In the genomic region with DNA sequence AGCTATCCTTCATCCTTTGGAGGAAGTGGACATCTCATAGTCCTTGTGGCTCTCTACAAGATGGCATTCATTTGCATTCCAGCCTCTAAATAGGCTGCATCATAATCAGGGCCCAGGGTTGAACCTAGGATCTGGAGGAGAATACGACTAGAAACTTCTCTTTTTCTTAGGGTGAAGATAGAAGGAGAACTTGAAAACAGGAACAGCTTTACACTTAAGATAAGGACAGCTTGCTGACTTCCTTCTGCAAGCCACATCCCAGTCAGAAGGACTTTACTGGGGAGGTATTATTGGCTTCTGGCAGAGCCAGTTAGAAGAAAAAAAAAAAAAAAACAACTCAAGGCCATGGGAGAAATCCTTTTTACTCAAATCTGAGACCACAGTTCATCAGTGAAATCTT, we compare ENCODE assay signal across 29 mouse cellular contexts.
DNase-seq lines count a peak whose midpoint lies in the region; ATAC-seq and TF ChIP-seq lines count a peak whose summit lies in the region.
"Had no signal": no experiment of that assay in that cellular context is flagged by ENCODE, and none has a peak within 500 bp of the region (broad histone marks: within the 10 kb centered on the region; RNA-seq: fewer than 3 reads in every experiment).

No protein-coding gene starts in this region.

- peaks cover 7% of the 10 kb centered on the region; the same call in 1 of the 2 replicates for H3K4me1 ChIP-seq in embryonic facial prominence, embryonic 15.5 days
- H3K4me1 ChIP-seq in embryonic facial prominence, embryonic 10.5 days: peaks cover 8% of the 10 kb centered on the region
- H3K4me1 ChIP-seq in G1E (ENCODE audit: insufficient read depth, low read depth, low read length): peaks cover 12% of the 10 kb centered on the region
- H3K4me1 ChIP-seq: heart, embryonic 15.5 days; kidney, embryonic 15.5 days; neural tube, embryonic 13.5 days had no signal

- no peak for TF ChIP-seq CTCF in layer of hippocampus, adult 2 months (conservative IDR thresholded peaks at IDR 0.05)
- no peak for TF ChIP-seq CTCF in G1E (IDR thresholded peaks at IDR 0.05; ENCODE audit: low read depth, low read length)

- no peak overlapping the region for H3K4me3 ChIP-seq in embryonic facial prominence, embryonic 15.5 days (replicated peaks)
- H3K4me3 ChIP-seq in embryonic facial prominence, embryonic 10.5 days: no peak overlapping the region
- H3K4me3 ChIP-seq in layer of hippocampus, adult 2 months: no peak overlapping the region
- H3K4me3 ChIP-seq in G1E (ENCODE audit: low read depth, low read length): no peak overlapping the region
- H3K4me3 ChIP-seq: embryonic facial prominence, embryonic 13.5 days; heart, embryonic 15.5 days; kidney, embryonic 15.5 days; midbrain, embryonic 10.5 days; myocyte; neural tube, embryonic 13.5 days had no signal

- H3K9me3 ChIP-seq in embryonic facial prominence, embryonic 15.5 days (replicated peaks): no peaks in the 10 kb centered on the region
- no peaks in the 10 kb centered on the region for H3K9me3 ChIP-seq in embryonic facial prominence, embryonic 10.5 days
- H3K9me3 ChIP-seq in G1E (replicated peaks): no peaks in the 10 kb centered on the region
- H3K9me3 ChIP-seq: embryonic facial prominence, embryonic 13.5 days; heart, embryonic 15.5 days; kidney, embryonic 15.5 days; midbrain, embryonic 10.5 days; neural tube, embryonic 13.5 days had no signal

- H3K4me2 ChIP-seq in embryonic facial prominence, embryonic 15.5 days (replicated peaks): no peak overlapping the region
- H3K4me2 ChIP-seq: embryonic facial prominence, embryonic 13.5 days; heart, embryonic 15.5 days; kidney, embryonic 15.5 days; lung, embryonic 14.5 days; neural tube, embryonic 13.5 days had no signal

- ATAC-seq in embryonic facial prominence, embryonic 15.5 days (ENCODE audit: insufficient number of reproducible peaks, low FRiP score, low TSS enrichment, low read depth): no peak
- peak; percentile 81 for ATAC-seq in G1E (ENCODE audit: extremely low read depth, insufficient number of reproducible peaks, low FRiP score, poor library complexity, severe bottlenecking)
- peak; percentile 94 to 95 for ATAC-seq in hematopoietic stem cell, adult 5-6 weeks (replicated peaks in 1 of 2; ENCODE audit: insufficient read depth in 1 of 2, low FRiP score in 2 of 2, low TSS enrichment in 1 of 2, low read depth in 1 of 2, poor library complexity in 2 of 2, severe bottlenecking in 2 of 2)
- ATAC-seq in CD4-positive, CD25-positive, alpha-beta regulatory T cell, adult 4 months: no peak
- ATAC-seq: forebrain, embryonic 14.5 days; hindbrain, postnatal 0 days; midbrain, embryonic 16.5 days had no signal

- 70% methylated on average over 1 of the region's 1 CpGs for WGBS in embryonic facial prominence, embryonic 15.5 days
- 78% methylated on average over 1 of the region's 1 CpGs for WGBS in embryonic facial prominence, embryonic 10.5 days

- H3K27me3 ChIP-seq in embryonic facial prominence, embryonic 15.5 days: no peaks in the 10 kb centered on the region
- no peaks in the 10 kb centered on the region for H3K27me3 ChIP-seq in embryonic facial prominence, embryonic 10.5 days (replicated peaks; ENCODE audit: low read depth, poor library complexity, severe bottlenecking)
- H3K27me3 ChIP-seq in G1E (ENCODE audit: insufficient read depth, low read length): no peaks in the 10 kb centered on the region
- H3K27me3 ChIP-seq: embryonic facial prominence, embryonic 13.5 days; heart, embryonic 15.5 days; kidney, embryonic 15.5 days; neural tube, embryonic 13.5 days had no signal

- H3K27ac ChIP-seq in embryonic facial prominence, embryonic 15.5 days (replicated peaks): 0 out of 2 replicates have a peak overlapping the region, but pooled peaks have one; percentile 22
- no peak overlapping the region for H3K27ac ChIP-seq in embryonic facial prominence, embryonic 10.5 days (replicated peaks)
- peak overlapping the region; percentile 87 for H3K27ac ChIP-seq in layer of hippocampus, adult 2 months
- H3K27ac ChIP-seq: kidney, embryonic 15.5 days; liver, embryonic 14.5 days; neural tube, embryonic 13.5 days had no signal

- no peaks in the 10 kb centered on the region for H3K36me3 ChIP-seq in embryonic facial prominence, embryonic 15.5 days
- 0 out of 2 replicates have a peak, but pooled peaks cover 6% of the 10 kb centered on the region for H3K36me3 ChIP-seq in embryonic facial prominence, embryonic 10.5 days (replicated peaks)
- H3K36me3 ChIP-seq in G1E (replicated peaks): peaks cover 42% of the 10 kb centered on the region
- H3K36me3 ChIP-seq: kidney, embryonic 15.5 days had no signal

- DNase-seq in embryonic facial prominence, embryonic 10.5 days (ENCODE audit: low spot score): no peak
- DNase-seq in layer of hippocampus, adult 2 months (ENCODE audit: low spot score in 2 of 2): no peak
- DNase-seq in layer of hippocampus, postnatal 10 days (ENCODE audit: low spot score in 2 of 2): no peak
- peak; percentile 35 for DNase-seq in G1E (ENCODE audit: low spot score)
- DNase-seq in embryo, embryonic 9.5 days (ENCODE audit: extremely low spot score): no peak
- DNase-seq: adrenal gland, postnatal 10 days; cerebellum, adult 8-10 months; gastrocnemius, postnatal 14 days; kidney, adult 11 months; kidney, postnatal 4 days; layer of hippocampus, adult 9-11 months; lung, embryonic 14.5 days; retina, postnatal 1 day; right cerebral cortex, postnatal 25 days; spleen, adult 18-20 months; thymus, postnatal 14 days had no signal

- H3K9ac ChIP-seq in embryonic facial prominence, embryonic 15.5 days: no peak overlapping the region
- H3K9ac ChIP-seq: embryonic facial prominence, embryonic 13.5 days; heart, embryonic 15.5 days; kidney, embryonic 15.5 days; liver, embryonic 14.5 days; lung, embryonic 14.5 days; neural tube, embryonic 13.5 days had no signal

Comparison
In these comparisons a context has a peak if more than half of its experiments do, and no peak if none do; other contexts are left out.
1. ATAC-seq: peak in G1E (single experiment) and hematopoietic stem cell, adult 5-6 weeks (2 of 2); none in embryonic facial prominence, embryonic 15.5 days (single experiment) and CD4-positive, CD25-positive, alpha-beta regulatory T cell, adult 4 months (single experiment).